Comparison of ENCODE assay signal across 10 mouse cellular contexts in genomic region chr17:47473434-47473974, GRCm38 (mm10). TPM values are rescaled to one million over a fixed set of nuclear protein-coding genes. Genes with fewer than 3 reads are reported as not detected.
DNase-seq lines count a peak whose midpoint lies in the region; ATAC-seq lines count a peak whose summit lies in the region.
"Had no signal": no experiment of that assay in that cellular context is flagged by ENCODE, and none has a peak within 500 bp of the region (broad histone marks: within the 10 kb centered on the region; RNA-seq: fewer than 3 reads in every experiment).

No protein-coding gene starts in this region.

- DNase-seq in heart, adult 18-20 months, result peak; percentile 38 to 73
- peak; percentile 32 for DNase-seq in right cerebral cortex, postnatal 25 days
- no peak for DNase-seq in right cerebral cortex, adult 18-20 months
- DNase-seq in c-Kit-positive CD71-positive TER-119-negative erythroid progenitor cells, embryonic 14.5 days (ENCODE audit: low read depth), result peak; percentile 35
- DNase-seq in kidney, postnatal 36 days, result peak; percentile 46 to 80
- peak; percentile 49 for DNase-seq in right cerebral cortex, postnatal 4 days
- DNase-seq in urinary bladder, adult 18-20 months (ENCODE audit: low spot score in 2 of 2), result no peak

- no peak overlapping the region for H3K9ac ChIP-seq in heart, embryonic 11.5 days (ENCODE audit: low read depth, low read length)
- H3K9ac ChIP-seq: embryonic facial prominence, embryonic 13.5 days; limb, embryonic 12.5 days had no signal

- no peak for ATAC-seq in heart, embryonic 11.5 days (replicated peaks; ENCODE audit: insufficient number of reproducible peaks, low FRiP score, low TSS enrichment)

- H3K27ac ChIP-seq in heart, embryonic 11.5 days (ENCODE audit: low read depth, low read length), result no peak overlapping the region
- H3K27ac ChIP-seq: embryonic facial prominence, embryonic 13.5 days; limb, embryonic 12.5 days had no signal

- 17% methylated on average over 8 of the region's 8 CpGs for WGBS in heart, embryonic 11.5 days (ENCODE audit: insufficient replicate concordance)

- peaks cover 8% of the 10 kb centered on the region for H3K27me3 ChIP-seq in heart, embryonic 11.5 days (ENCODE audit: control insufficient read depth, insufficient read depth, low read length)

- peaks cover 12% of the 10 kb centered on the region; the same call in 1 of the 2 replicates for H3K4me1 ChIP-seq in heart, embryonic 11.5 days (ENCODE audit: control insufficient read depth, insufficient read depth, low read length)

- H3K4me3 ChIP-seq in heart, embryonic 11.5 days (ENCODE audit: low read depth, low read length), result no peak overlapping the region
- H3K4me3 ChIP-seq: embryonic facial prominence, embryonic 13.5 days; limb, embryonic 12.5 days had no signal

- H3K36me3 ChIP-seq in heart, embryonic 11.5 days (ENCODE audit: control insufficient read depth, insufficient read depth, low read length), result no peaks in the 10 kb centered on the region
- H3K36me3 ChIP-seq: embryonic facial prominence, embryonic 13.5 days; limb, embryonic 12.5 days had no signal

- H3K4me2 ChIP-seq in heart, embryonic 11.5 days, result no peak overlapping the region
- H3K4me2 ChIP-seq: embryonic facial prominence, embryonic 13.5 days; limb, embryonic 12.5 days had no signal

- no peaks in the 10 kb centered on the region for H3K9me3 ChIP-seq in heart, embryonic 11.5 days (replicated peaks; ENCODE audit: control insufficient read depth, low read length)
- H3K9me3 ChIP-seq: embryonic facial prominence, embryonic 13.5 days; limb, embryonic 12.5 days had no signal

RNA-seq across cellular contexts. Expression of gene Taf8, which starts 28.6 kb away (rescaled TPM):
- total RNA-seq in heart, adult 18-20 months (2021), result 10 to 100 TPM; 10.2 to 10.4 TPM
- 15.9 and 18.3 TPM in 2 replicates for polyA plus RNA-seq in heart, embryonic 11.5 days (2014; fragmentation: Nextera tagmentation; extraction: Ambion mirVana)

RNA-seq across cellular contexts. Expression of gene Ccnd3, which starts 31.3 kb away (rescaled TPM):
- total RNA-seq in heart, adult 18-20 months (2021), result 10 to 100 TPM; 83.3 to 87.1 TPM
- 559 and 565 TPM in 2 replicates for polyA plus RNA-seq in heart, embryonic 11.5 days (2014; fragmentation: Nextera tagmentation; extraction: Ambion mirVana)

RNA-seq across cellular contexts. Expression of gene 1700001C19Rik, which starts 36.3 kb away (rescaled TPM):
- not detected for total RNA-seq in heart, adult 18-20 months (2021)
- polyA plus RNA-seq in heart, embryonic 11.5 days (2014; fragmentation: Nextera tagmentation; extraction: Ambion mirVana), result 1.2 and 2.2 TPM in 2 replicates

RNA-seq across cellular contexts. Expression of gene AI661453, which starts 37.1 kb away (rescaled TPM):
- total RNA-seq in heart, adult 18-20 months (2021), result 1 to 10 TPM; 1.3 to 2.1 TPM
- 1.2 and 1.6 TPM in 2 replicates for polyA plus RNA-seq in heart, embryonic 11.5 days (2014; fragmentation: Nextera tagmentation; extraction: Ambion mirVana)

Comparison
In these comparisons a context has a peak if more than half of its experiments do, and no peak if none do; other contexts are left out.
1. DNase-seq: peak in heart, adult 18-20 months (2 of 2), right cerebral cortex, postnatal 25 days (single experiment), c-Kit-positive CD71-positive TER-119-negative erythroid progenitor cells, embryonic 14.5 days (single experiment), kidney, postnatal 36 days (2 of 2) and right cerebral cortex, postnatal 4 days (single experiment); none in right cerebral cortex, adult 18-20 months (single experiment) and urinary bladder, adult 18-20 months (0 of 2).